Mouse (Mus musculus) limb, embryonic 11.5 days (tissue): ENCODE measurements around the gene Trmt10a. TPM values are rescaled to one million over a fixed set of nuclear protein-coding genes. Genes with fewer than 3 reads are reported as not detected.

Experiments
- ATAC-seq: fragments of 200-750 bp; cut with Nextera tagmentation; 2 replicates; pipeline ENCODE4 v1.8.0; 2017; ENCODE audit warnings: low read depth; ENCODE audit not compliant: insufficient number of reproducible peaks, low FRiP score, low TSS enrichment
- DNase-seq: peaks from one replicate; pipeline ENCODE4 v3.0.0-alpha.2; 2015; ENCODE audit warnings: low spot score
- H3K27ac ChIP-seq: fragments of 300-500 bp; sonication (generic); replicated peaks from 2 replicates; pipeline ENCODE4 v1.5.1; 2014; ENCODE audit warnings: low read depth, mild to moderate bottlenecking, low read length
- H3K27me3 ChIP-seq: fragments of 300-500 bp; sonication (generic); 2 replicates; pipeline ENCODE4 v1.6.1; 2014; ENCODE audit warnings: mild to moderate bottlenecking, low read length, mixed read lengths; ENCODE audit not compliant: control insufficient read depth, insufficient read depth
- H3K36me3 ChIP-seq: fragments of 300-500 bp; sonication (generic); 2 replicates; pipeline ENCODE4 v1.6.1; 2014; ENCODE audit warnings: mild to moderate bottlenecking, low read length, moderate library complexity, mixed read lengths; ENCODE audit not compliant: control insufficient read depth, insufficient read depth
- H3K4me1 ChIP-seq: fragments of 300-500 bp; sonication (generic); 2 replicates; pipeline ENCODE4 v1.6.1; 2014; ENCODE audit warnings: low read length, mixed read lengths; ENCODE audit not compliant: control insufficient read depth, insufficient read depth
- H3K4me2 ChIP-seq: fragments of 300-500 bp; sonication (generic); 2 replicates; pipeline ENCODE4 v1.6.1; 2014; ENCODE audit warnings: low read depth, mild to moderate bottlenecking, moderate library complexity; ENCODE audit not compliant: severe bottlenecking
- H3K4me3 ChIP-seq: fragments of 300-500 bp; sonication (generic); 2 replicates; pipeline ENCODE4 v1.5.1; 2014; ENCODE audit warnings: low read depth, low read length
- H3K9ac ChIP-seq: fragments of 300-500 bp; sonication (generic); 2 replicates; pipeline ENCODE4 v1.6.1; 2014; ENCODE audit warnings: mild to moderate bottlenecking, low read length
- H3K9me3 ChIP-seq: fragments of 300-500 bp; sonication (generic); 2 replicates; pipeline ENCODE4 v1.6.1; 2016; ENCODE audit warnings: low read length; ENCODE audit not compliant: control insufficient read depth
- WGBS: fragments of 180-500 bp; shearing (Covaris S2); extraction: QIAGEN DNeasy Blood & Tissue Kit; methylation state at CpG from one replicate; pipeline ENCODE4 v1.1.7; 2014; 5-methylcytosine and 5-hydroxymethylcytosine counted together
- polyA plus RNA-seq: library from polyadenylated mRNA; unstranded; fragments of >200 nt; fragmentation: Nextera tagmentation; extraction: Ambion mirVana; gene quantifications from 2 replicates; pipeline ENCODE4 v1.2.1, GENCODE M21; 2014

Gene Trmt10a
- polyA plus RNA-seq, 1 experiment from 2014 or later: 18.0 TPM

DNA sequence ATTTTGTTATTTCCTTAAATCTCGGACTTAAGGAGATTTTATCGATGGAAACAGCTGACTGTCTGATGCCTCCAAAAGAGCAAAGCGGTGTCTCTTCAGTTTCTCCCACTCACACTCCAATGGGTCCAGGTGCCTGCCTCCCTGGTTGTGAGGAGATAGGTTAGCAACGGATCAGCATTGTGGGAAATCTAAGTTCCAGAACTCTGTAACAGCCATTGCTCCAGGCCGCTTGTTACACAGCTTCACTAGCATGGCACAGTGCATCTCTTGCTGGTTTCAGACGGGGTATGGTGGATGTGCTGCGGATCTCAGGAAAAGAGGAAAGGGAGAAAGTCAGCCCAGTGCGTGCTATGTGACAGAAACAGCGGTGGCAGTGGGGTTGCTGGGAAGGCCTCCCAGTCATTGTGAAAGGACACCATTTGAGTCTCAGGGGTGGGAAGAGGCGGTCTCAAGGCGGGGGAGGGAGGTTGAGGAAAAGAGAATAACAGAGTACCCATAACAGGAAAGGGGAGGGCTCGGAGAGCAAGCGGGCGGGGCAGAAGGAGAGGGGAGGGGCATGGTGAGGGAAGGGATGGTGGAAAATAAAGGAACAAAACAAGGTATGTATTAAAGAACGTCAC is 50.5 kb downstream of the Trmt10a start, which contains the start of gene 4930579F01Rik:
Gene 4930579F01Rik, minus strand, starts transcription at position 143 of the 620 bp plus-strand sequence.
- Histone ChIP-seq H3K4me2 (no peak within 1 kb of the TSS), H3K36me3 (no peaks in the 10 kb centered on the region), H3K27ac (no peak within 1 kb of the TSS), H3K9me3 (no peaks in the 10 kb centered on the region), H3K4me3 (no peak within 1 kb of the TSS), H3K9ac (no peak within 1 kb of the TSS), H3K27me3 (no peaks in the 10 kb centered on the region), H3K4me1 (no peaks in the 10 kb centered on the region)
- 88% methylated on average over 15 of the region's 15 CpGs for WGBS
- ATAC-seq (no peak), DNase-seq (no peak)

GRCm38 (mm10) chr3:138197093-138197492 is 53.8 kb downstream of the Trmt10a start:
- H3K4me2 ChIP-seq: no peak overlapping the region
- H3K27me3 ChIP-seq: no peaks in the 10 kb centered on the region
- no peak overlapping the region for H3K9ac ChIP-seq
- no peak overlapping the region for H3K4me3 ChIP-seq
- WGBS: 82% methylated on average over 14 of the region's 14 CpGs
- H3K4me1 ChIP-seq: no peaks in the 10 kb centered on the region
- H3K27ac ChIP-seq: no peak overlapping the region
- ATAC-seq: no peak
- DNase-seq: no peak
- no peaks in the 10 kb centered on the region for H3K36me3 ChIP-seq
- H3K9me3 ChIP-seq: no peaks in the 10 kb centered on the region

DNA sequence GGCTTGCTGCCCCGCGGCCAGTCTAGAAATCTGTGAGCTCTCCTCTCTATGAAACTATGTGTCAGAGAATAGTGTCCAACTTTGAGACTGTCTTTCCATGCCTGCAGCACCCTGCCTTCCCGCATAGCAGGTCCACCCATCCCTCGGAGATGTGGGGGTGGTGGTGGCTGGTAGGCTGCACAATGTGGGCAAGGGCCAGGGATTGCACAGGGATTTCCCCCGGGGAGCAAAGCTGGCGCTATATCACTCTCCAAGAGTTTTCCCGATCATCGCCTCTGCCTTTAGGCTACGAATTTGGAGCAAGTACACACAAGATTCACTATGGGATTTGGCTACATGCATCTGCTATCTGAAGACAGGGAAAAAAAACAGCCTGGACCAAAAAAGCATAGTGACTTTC is 54.3 kb downstream of the Trmt10a start:
- no peaks in the 10 kb centered on the region for H3K9me3 ChIP-seq
- DNase-seq (no peak), ATAC-seq (no peak)
- H3K36me3 ChIP-seq: no peaks in the 10 kb centered on the region
- H3K9ac ChIP-seq: no peak overlapping the region
- 75% methylated on average over 9 of the region's 9 CpGs for WGBS
- H3K4me1 ChIP-seq: no peaks in the 10 kb centered on the region
- H3K27me3 ChIP-seq: no peaks in the 10 kb centered on the region
- H3K4me2 ChIP-seq: no peak overlapping the region
- no peak overlapping the region for H3K4me3 ChIP-seq
- H3K27ac ChIP-seq: no peak overlapping the region

- H3K27ac ChIP-seq: no peak overlapping the region
- H3K36me3 ChIP-seq: no peaks in the 10 kb centered on the region
- H3K27me3 ChIP-seq: no peaks in the 10 kb centered on the region
- peak overlapping the region; percentile 32; the same call in 1 of the 2 replicates for H3K4me2 ChIP-seq
- H3K4me1 ChIP-seq: no peaks in the 10 kb centered on the region
- peak; percentile 83; the same call in 1 of the 2 replicates for ATAC-seq
- 0 out of 2 replicates have a peak overlapping the region, but pooled peaks have one; percentile 12 for H3K4me3 ChIP-seq
- H3K9me3 ChIP-seq: no peaks in the 10 kb centered on the region
- peak; percentile 96 for DNase-seq
- peak overlapping the region; percentile 45 for H3K9ac ChIP-seq
- WGBS: 31% methylated on average over 20 of the region's 20 CpGs
Measured at GRCm38 (mm10) chr3:138197973-138198721, 54.9 kb downstream of the Trmt10a start.

DNA sequence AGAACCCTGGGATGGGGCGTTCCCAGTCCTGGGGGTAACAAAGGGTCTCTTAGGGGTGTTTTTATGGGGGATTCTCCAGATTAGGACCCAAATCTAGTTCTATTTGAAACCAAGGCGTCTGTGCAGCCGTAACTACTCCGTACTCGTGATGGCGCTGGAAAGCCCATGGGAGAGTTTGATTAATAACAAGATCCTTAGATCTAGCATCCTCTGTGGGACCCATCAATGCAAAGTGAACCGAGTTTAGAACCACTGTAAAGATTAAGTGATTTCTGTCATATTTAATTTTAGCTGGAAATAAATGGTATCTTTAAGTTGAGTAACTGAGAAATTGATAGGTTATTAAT is 55.4 kb downstream of the Trmt10a start:
- H3K9ac ChIP-seq: no peak overlapping the region; the same call in 1 of the 2 replicates
- H3K4me2 ChIP-seq: no peak overlapping the region
- no peak for ATAC-seq
- no peak overlapping the region for H3K4me3 ChIP-seq
- no peaks in the 10 kb centered on the region for H3K4me1 ChIP-seq
- no peaks in the 10 kb centered on the region for H3K36me3 ChIP-seq
- no peak for DNase-seq
- H3K9me3 ChIP-seq: no peaks in the 10 kb centered on the region
- 79% methylated on average over 7 of the region's 7 CpGs for WGBS
- no peak overlapping the region for H3K27ac ChIP-seq
- no peaks in the 10 kb centered on the region for H3K27me3 ChIP-seq

- ATAC-seq (no peak), DNase-seq (no peak)
- Histone ChIP-seq H3K4me3 (no peak overlapping the region), H3K36me3 (no peaks in the 10 kb centered on the region), H3K4me2 (no peak overlapping the region), H3K9me3 (no peaks in the 10 kb centered on the region), H3K27me3 (no peaks in the 10 kb centered on the region), H3K4me1 (no peaks in the 10 kb centered on the region), H3K9ac (no peak overlapping the region), H3K27ac (no peak overlapping the region)
- WGBS: 87% methylated on average over 3 of the region's 3 CpGs
Measured at GRCm38 (mm10) chr3:138208821-138209220, 65.6 kb downstream of the Trmt10a start.

Other genes starting within 250 kb of the Trmt10a start
- gene Lamtor3, start 224.9 kb upstream of the Trmt10a start, polyA plus RNA-seq: 99.3 and 99.8 TPM in 2 replicates
- gene Dapp1, start 161.9 kb upstream of the Trmt10a start, polyA plus RNA-seq: 3.0 and 4.2 TPM in 2 replicates
- 0.16 and 0.18 TPM in 2 replicates for gene 1110002E22Rik, start 78.4 kb upstream of the Trmt10a start, polyA plus RNA-seq
- gene Gm5105, start 76.1 kb upstream of the Trmt10a start, polyA plus RNA-seq: not detected in 2 replicates
- gene Mttp, start 1.5 kb downstream of the Trmt10a start, polyA plus RNA-seq: 8.2 and 9.1 TPM in 2 replicates
- not detected in 2 replicates for gene 4930579F01Rik, start 50.4 kb downstream of the Trmt10a start, polyA plus RNA-seq
- not detected in 2 replicates for gene Adh7, start 74.3 kb downstream of the Trmt10a start, polyA plus RNA-seq
- 1.3 and 1.6 TPM in 2 replicates for gene Adh1, start 117.5 kb downstream of the Trmt10a start, polyA plus RNA-seq
- gene Adh6a, start 169.8 kb downstream of the Trmt10a start, polyA plus RNA-seq: not detected in 2 replicates
- 0.45 and 0.87 TPM in 2 replicates for gene Adh6b, start 198.3 kb downstream of the Trmt10a start, polyA plus RNA-seq